Mouse (Mus musculus) hindbrain, embryonic 11.5 days (tissue): Measurements from ENCODE around the gene Wdr74. TPM values are rescaled to one million over a fixed set of nuclear protein-coding genes. Genes with fewer than 3 reads are reported as not detected.

Experiments used
- ATAC-seq: fragments of 200-750 bp; cut with Nextera tagmentation; 2 replicates; pipeline ENCODE4 v1.8.0; 2017; ENCODE audit warnings: mild to moderate bottlenecking, moderate TSS enrichment, moderate library complexity; ENCODE audit not compliant: low FRiP score
- DNase-seq: peaks from one replicate; pipeline ENCODE4 v3.0.0-alpha.2; 2015; ENCODE audit warnings: low spot score
- H3K27ac ChIP-seq: fragments of 300-500 bp; sonication (generic); 2 replicates; pipeline ENCODE4 v1.5.1; 2014; ENCODE audit warnings: mild to moderate bottlenecking, low read depth, low read length
- H3K27me3 ChIP-seq: fragments of 300-500 bp; sonication (generic); 2 replicates; pipeline ENCODE4 v1.6.1; 2014; ENCODE audit warnings: mild to moderate bottlenecking, low read length, moderate library complexity, mixed read lengths; ENCODE audit not compliant: control insufficient read depth, insufficient read depth
- H3K36me3 ChIP-seq: fragments of 300-500 bp; sonication (generic); 2 replicates; pipeline ENCODE4 v1.6.1; 2014; ENCODE audit warnings: mild to moderate bottlenecking, low read length, moderate library complexity, mixed read lengths; ENCODE audit not compliant: control insufficient read depth, insufficient read depth
- H3K4me1 ChIP-seq: fragments of 300-500 bp; sonication (generic); replicated peaks from 2 replicates; pipeline ENCODE4 v1.6.1; 2014; ENCODE audit warnings: low read length, mixed read lengths; ENCODE audit not compliant: control insufficient read depth, insufficient read depth
- H3K4me2 ChIP-seq: fragments of 300-500 bp; sonication (generic); replicated peaks from 2 replicates; pipeline ENCODE4 v1.6.1; 2014; ENCODE audit warnings: mild to moderate bottlenecking, low read depth, low read length
- H3K4me3 ChIP-seq: fragments of 300-500 bp; sonication (generic); 2 replicates; pipeline ENCODE4 v1.5.1; 2014; ENCODE audit warnings: low read depth, low read length
- H3K9ac ChIP-seq: fragments of 300-500 bp; sonication (generic); 2 replicates; pipeline ENCODE4 v1.6.1; 2014; ENCODE audit warnings: low read depth, low read length
- H3K9me3 ChIP-seq: fragments of 300-500 bp; sonication (generic); 2 replicates; pipeline ENCODE4 v1.6.1; 2016; ENCODE audit warnings: low read length; ENCODE audit not compliant: control insufficient read depth
- WGBS: fragments of 180-500 bp; shearing (Covaris S2); extraction: QIAGEN DNeasy Blood & Tissue Kit; methylation state at CpG from one replicate; pipeline ENCODE4 v1.1.7; 2014; 5-methylcytosine and 5-hydroxymethylcytosine counted together
- polyA plus RNA-seq: library from polyadenylated mRNA; unstranded; fragments of >200 nt; fragmentation: Nextera tagmentation; extraction: Ambion mirVana; gene quantifications from 2 replicates; pipeline ENCODE4 v1.2.1, GENCODE M21; 2014

Gene Wdr74
- polyA plus RNA-seq, 1 experiment from 2014 or later: 83.6 TPM

DNA sequence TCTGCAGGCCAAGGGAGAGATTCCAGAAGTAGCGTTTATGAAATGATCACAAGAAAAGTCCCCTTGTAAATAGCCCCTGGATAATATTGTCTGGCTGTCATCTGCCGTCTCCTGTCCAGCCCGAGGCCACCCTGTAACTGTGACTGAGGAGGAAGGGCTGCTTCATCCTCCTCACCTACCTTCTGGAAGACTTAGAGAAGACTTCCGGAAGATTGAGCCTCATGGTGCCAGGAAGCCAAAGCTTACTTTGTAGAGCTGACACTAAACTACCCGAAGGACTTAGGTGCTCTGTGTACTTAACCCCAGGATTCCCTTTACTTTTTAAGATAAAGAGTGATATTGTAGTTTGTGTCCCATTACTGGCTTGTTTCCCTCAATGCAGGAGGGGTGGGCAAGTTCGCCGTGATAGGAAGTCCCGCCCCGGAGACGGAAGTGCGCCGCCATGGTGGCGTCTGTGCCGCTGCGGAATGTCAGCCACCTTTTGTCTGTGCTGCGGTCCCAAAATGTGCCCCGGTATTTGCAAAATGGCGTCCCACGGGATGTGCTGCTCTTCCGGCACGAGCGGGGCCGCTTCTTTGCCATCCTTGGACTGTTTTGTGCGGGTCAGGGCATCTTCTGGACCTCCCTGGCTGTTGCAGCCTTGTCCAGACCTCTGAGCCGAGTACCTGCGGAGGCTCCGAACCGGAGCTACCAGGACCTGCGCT, 35.1 kb downstream of the Wdr74 start, which contains the start of gene Tmem223:
TSS of gene Tmem223 (plus strand) at position 430 of the 704 bp plus-strand sequence.
- ATAC-seq (peak; percentile 42), DNase-seq (peak; percentile 85)
- Histone ChIP-seq H3K36me3 (peaks cover 21% of the 10 kb centered on the region), H3K27me3 (no peaks in the 10 kb centered on the region), H3K9me3 (no peaks in the 10 kb centered on the region), H3K9ac (peak within 1 kb of the TSS; percentile 77), H3K4me1 (peaks cover 10% of the 10 kb centered on the region), H3K4me2 (peak within 1 kb of the TSS; percentile 62), H3K27ac (peak within 1 kb of the TSS; percentile 70), H3K4me3 (peak within 1 kb of the TSS; percentile 63)
- 22% methylated on average over 29 of the region's 29 CpGs for WGBS

DNA sequence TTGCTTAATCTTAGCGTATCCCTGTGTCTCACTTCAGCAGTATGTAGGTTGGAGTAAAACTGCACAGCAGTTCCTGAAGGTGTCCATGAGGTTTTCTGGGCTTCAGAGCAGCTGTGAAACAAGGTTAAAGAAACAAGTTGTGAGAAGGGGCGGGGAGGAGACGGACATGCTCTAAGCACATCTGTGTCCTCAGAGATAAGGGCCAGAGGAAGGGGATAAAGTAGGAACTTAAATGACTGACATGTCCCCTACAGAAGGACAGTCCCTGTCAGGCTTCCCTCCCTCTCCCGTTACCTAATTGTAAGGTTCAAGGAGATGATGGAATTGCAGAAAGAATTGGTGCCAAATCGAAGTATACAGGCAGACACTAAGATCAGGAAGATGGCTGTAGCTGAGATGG, 37.4 kb downstream of the Wdr74 start:
- H3K27me3 ChIP-seq: no peaks in the 10 kb centered on the region
- no peak overlapping the region for H3K4me2 ChIP-seq
- WGBS: 91% methylated on average over 5 of the region's 5 CpGs
- H3K9me3 ChIP-seq: no peaks in the 10 kb centered on the region
- H3K9ac ChIP-seq: 0 out of 2 replicates have a peak overlapping the region, but pooled peaks have one; percentile 25
- H3K4me1 ChIP-seq: peaks cover 10% of the 10 kb centered on the region
- H3K27ac ChIP-seq: no peak overlapping the region; the same call in 1 of the 2 replicates
- H3K36me3 ChIP-seq: peaks cover 10% of the 10 kb centered on the region
- ATAC-seq (no peak), DNase-seq (no peak)
- peak overlapping the region; percentile 73; the same call in 1 of the 2 replicates for H3K4me3 ChIP-seq

DNA sequence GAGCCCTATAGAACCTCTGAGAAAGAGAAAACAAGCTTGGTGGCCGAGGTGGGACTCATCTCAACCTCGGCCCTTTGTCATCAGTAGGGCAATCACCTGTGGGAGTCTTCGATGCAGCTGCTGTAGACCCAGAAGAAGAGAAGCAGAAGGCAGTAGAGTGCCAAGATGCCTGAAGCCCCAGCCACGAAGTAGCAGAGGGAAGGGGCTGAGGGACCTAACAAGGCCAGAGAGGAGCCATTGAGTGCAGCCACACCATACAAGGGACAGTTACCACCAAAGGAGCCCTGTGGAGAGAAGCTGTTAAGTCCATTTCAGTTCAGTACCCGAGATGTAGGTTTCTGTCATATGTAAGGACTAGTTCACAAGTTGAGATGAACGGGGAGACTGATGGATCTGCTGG, 37.8 kb downstream of the Wdr74 start:
- Histone ChIP-seq H3K9ac (peak overlapping the region; percentile 25; the same call in 1 of the 2 replicates), H3K36me3 (peaks cover 6% of the 10 kb centered on the region), H3K9me3 (no peaks in the 10 kb centered on the region), H3K27ac (0 out of 2 replicates have a peak overlapping the region, but pooled peaks have one; percentile 30), H3K4me3 (peak overlapping the region; percentile 73), H3K4me1 (peaks cover 10% of the 10 kb centered on the region), H3K4me2 (peak overlapping the region; percentile 97), H3K27me3 (no peaks in the 10 kb centered on the region)
- 67% methylated on average over 6 of the region's 6 CpGs for WGBS
- no peak for ATAC-seq
- DNase-seq: peak; percentile 19

DNA sequence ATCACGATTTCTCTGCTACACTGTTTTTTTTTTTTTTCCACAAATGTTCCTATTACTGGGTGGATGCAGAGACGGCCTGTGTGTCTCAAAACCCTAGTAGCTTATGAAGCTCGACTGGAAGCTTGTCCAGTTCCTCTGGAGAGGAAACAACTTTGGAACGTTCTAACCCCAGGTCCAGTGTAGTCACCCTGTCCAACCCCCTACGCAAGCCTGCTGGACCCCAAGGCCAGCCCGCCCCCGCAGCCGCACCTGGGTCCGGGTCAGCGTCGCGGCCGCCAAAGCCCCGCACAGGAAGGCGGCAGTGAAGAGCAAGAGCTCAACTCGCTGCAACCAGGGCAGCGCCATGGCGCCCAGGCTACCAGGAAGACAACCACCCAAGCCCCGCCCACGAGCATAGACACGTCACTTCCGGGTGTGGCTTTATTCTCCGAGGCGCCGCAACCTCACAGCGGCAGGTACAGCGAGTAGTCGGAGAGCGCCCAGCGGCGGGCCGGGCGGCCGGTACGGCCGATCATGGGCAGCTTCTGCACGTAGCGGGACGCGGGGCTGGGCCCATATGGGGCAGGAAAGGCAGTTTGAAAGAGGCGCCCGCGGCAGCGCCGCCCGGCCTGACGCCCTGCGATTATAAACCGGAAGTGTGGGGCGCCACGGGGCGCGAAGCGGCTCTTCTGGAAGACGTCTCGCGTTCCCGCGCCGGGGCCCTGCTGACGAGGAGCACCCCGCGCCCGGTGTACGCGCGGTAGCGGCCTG, 38.6 kb downstream of the Wdr74 start, which contains the start of gene Tmem179b:
TSS of gene Tmem179b (minus strand) at position 382 of the 750 bp plus-strand sequence.
- under 1% methylated on average over 62 of the region's 68 CpGs for WGBS

DNA sequence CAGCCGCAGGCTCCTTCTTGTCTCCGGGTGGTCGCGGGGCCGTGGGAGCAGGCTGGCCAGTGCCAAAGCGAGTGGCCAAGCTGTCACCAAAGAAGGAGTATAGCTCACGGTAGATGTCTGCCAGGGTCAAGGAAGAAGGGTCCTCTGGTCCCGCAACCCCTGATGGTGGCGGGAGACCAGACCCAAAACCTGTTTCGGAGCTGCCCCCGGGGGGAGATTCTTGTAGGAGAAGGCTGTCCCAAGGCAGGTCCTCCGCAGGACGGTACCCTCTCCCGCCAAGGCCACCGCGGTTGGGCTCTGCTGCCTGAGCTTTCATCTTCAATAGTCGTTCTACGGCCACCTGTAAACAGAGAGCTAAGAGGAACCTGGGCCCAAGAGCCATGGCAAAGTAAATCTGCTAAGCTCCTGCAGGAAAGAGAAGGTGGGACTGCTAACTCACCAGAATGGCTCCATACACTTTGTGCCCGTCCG, 39.4 kb downstream of the Wdr74 start:
- peak overlapping the region; percentile 91 for H3K9ac ChIP-seq
- peaks cover 10% of the 10 kb centered on the region for H3K4me1 ChIP-seq
- H3K9me3 ChIP-seq: no peaks in the 10 kb centered on the region
- peak overlapping the region; percentile 97 for H3K4me2 ChIP-seq
- DNase-seq (peak; percentile 34), ATAC-seq (peak; percentile 48)
- peak overlapping the region; percentile 98 for H3K27ac ChIP-seq
- H3K4me3 ChIP-seq: peak overlapping the region; percentile 73
- H3K36me3 ChIP-seq: no peaks in the 10 kb centered on the region; the same call in 1 of the 2 replicates
- no peaks in the 10 kb centered on the region for H3K27me3 ChIP-seq
- 5% methylated on average over 20 of the region's 20 CpGs for WGBS

More for the DNA sequence above, 38.6 kb downstream of the Wdr74 start, which contains the start of gene Tmem179b:
- Histone ChIP-seq H3K36me3 (peaks cover 2% of the 10 kb centered on the region), H3K4me2 (peak within 1 kb of the TSS; percentile 97), H3K9ac (peak within 1 kb of the TSS; percentile 91), H3K9me3 (no peaks in the 10 kb centered on the region), H3K4me3 (peak within 1 kb of the TSS; percentile 73), H3K27ac (peak within 1 kb of the TSS; percentile 98), H3K4me1 (peaks cover 10% of the 10 kb centered on the region), H3K27me3 (no peaks in the 10 kb centered on the region)
- DNase-seq: peak; percentile 98
- peak; percentile 95 for ATAC-seq

DNA sequence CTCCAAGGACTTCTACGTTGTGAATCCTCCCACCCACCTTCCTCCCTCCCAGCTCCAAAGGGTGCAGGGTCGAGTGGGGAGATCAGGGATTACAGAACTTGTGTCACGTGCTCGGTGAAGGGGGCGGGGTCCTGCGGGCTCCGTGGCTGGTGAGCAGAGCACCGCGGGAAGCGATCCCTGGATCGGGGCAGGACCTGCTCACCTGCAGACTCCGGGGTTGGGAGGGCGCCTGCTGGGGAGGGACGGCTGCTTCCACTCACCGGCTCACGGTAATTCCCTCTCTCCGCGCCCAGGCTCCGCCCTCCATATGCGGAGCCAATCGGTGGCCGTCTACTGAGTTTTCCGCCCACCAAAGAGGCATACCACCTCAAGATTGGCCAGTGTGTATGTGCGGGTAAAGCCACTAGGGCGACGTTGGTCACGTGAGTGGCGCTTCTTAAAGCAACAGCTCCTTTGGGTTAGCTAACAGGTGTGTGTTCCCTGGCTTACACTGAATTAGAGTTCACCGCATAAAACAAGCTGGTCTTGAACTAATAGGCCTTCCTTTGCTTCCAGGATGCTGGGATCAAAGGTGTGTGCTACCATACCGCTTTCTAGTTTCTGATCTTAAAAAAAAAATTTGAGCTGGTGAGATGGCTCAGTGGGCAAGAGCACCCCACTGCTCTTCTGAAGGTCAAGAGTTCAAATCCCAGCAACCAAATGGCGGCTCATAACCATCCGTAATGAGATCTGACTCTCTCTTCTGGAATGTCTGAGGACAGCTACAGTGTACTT, 50.6 kb downstream of the Wdr74 start, which contains the start of gene Taf6l:
TSS of gene Taf6l (minus strand) at position 410 of the 774 bp plus-strand sequence.
- DNase-seq (peak; percentile 90), ATAC-seq (peak; percentile 100)
- H3K36me3 ChIP-seq: no peaks in the 10 kb centered on the region
- peak within 1 kb of the TSS; percentile 52 for H3K4me3 ChIP-seq
- no peaks in the 10 kb centered on the region for H3K9me3 ChIP-seq
- H3K4me2 ChIP-seq: peak within 1 kb of the TSS; percentile 56
- peak within 1 kb of the TSS; percentile 3; the same call in 1 of the 2 replicates for H3K27ac ChIP-seq
- WGBS: under 1% methylated on average over 32 of the region's 32 CpGs
- no peaks in the 10 kb centered on the region for H3K4me1 ChIP-seq
- peak within 1 kb of the TSS; percentile 52 for H3K9ac ChIP-seq
- H3K27me3 ChIP-seq: no peaks in the 10 kb centered on the region

DNA sequence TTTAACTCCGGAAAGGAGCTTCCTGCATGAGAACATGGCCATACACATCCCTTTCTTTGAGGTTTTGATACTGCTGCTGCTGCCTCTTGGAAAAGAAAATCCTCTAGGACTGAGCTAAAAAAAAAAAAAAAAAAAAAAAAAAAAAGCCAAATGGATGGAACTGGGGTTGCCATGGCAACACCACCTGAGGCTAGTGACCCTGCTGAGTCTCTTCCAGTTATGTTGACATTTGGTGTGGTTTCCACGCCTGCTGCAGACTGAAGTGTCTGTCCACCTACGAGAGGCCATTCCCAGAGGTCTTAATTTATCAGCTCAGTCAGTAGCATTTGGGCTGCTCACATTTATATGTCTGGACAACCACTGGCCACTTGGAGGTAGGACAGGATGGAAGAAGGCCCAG, 52.9 kb downstream of the Wdr74 start:
- DNase-seq: peak; percentile 35

DNA sequence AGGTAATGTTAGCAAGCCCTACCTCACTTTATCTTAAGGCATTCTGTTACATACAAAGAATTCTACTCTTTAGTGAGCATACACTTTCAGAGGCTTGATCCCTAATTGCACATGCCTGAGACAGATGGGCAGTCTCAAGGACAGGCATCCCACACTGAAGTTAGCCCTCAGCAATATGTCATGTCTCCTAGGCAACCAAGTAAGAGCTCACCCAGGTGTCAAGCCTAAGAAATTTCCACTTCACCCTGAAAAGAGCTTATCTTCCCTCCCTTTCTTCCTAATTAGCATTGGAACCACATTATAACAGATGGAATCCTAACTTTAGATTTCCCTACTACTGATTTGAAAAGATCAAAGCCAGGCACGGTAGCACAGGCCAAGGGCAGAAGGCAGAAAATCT, 53.5 kb downstream of the Wdr74 start:
- no peaks in the 10 kb centered on the region for H3K27me3 ChIP-seq
- H3K9ac ChIP-seq: no peak overlapping the region
- ATAC-seq (no peak), DNase-seq (no peak)
- H3K4me1 ChIP-seq: no peaks in the 10 kb centered on the region
- H3K27ac ChIP-seq: peak overlapping the region; percentile 20; the same call in 1 of the 2 replicates
- 42% methylated on average over 1 of the region's 1 CpGs for WGBS
- no peaks in the 10 kb centered on the region for H3K9me3 ChIP-seq
- H3K4me2 ChIP-seq: no peak overlapping the region
- peaks cover 11% of the 10 kb centered on the region; the same call in 1 of the 2 replicates for H3K36me3 ChIP-seq
- H3K4me3 ChIP-seq: no peak overlapping the region

More for the DNA sequence above, 52.9 kb downstream of the Wdr74 start:
- Histone ChIP-seq H3K36me3 (peaks cover 7% of the 10 kb centered on the region; the same call in 1 of the 2 replicates), H3K4me2 (no peak overlapping the region), H3K4me1 (no peaks in the 10 kb centered on the region), H3K27ac (peak overlapping the region; percentile 20; the same call in 1 of the 2 replicates), H3K9me3 (no peaks in the 10 kb centered on the region), H3K4me3 (no peak overlapping the region), H3K27me3 (no peaks in the 10 kb centered on the region), H3K9ac (no peak overlapping the region)
- WGBS: 20% methylated on average over 3 of the region's 3 CpGs
- ATAC-seq: no peak
